Mouse (Mus musculus): Measurements from ENCODE around the gene Zfp36l1. TPM values are rescaled to one million over a fixed set of nuclear protein-coding genes. Genes with fewer than 3 reads are reported as not detected.

The Zfp36l1 gene
- total and polyA plus RNA-seq, 3 experiments = 65.0 to 79.4 (median 74.4) TPM

DNA sequence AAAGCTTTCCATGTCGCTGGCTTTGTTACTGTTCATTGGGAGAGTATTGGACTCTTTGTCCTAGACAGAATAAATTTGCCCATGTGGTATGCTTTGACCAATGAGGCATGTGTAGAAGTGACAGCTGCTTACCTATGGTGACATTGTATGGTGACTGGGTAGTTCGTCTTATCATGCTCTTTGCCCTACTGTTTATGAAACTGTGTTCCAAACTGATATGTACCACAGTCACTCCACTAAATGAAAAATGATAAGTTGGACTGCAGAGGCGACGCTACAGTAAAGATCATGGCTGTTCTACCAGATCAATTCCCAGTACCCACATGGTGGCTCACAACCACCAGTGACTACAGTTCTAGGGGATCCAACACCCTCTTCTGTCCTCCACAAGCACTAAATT, 24.7 kb downstream of the Zfp36l1 start:
- H3K4me3 ChIP-seq = no peak overlapping the region
- TF ChIP-seq CTCF (IDR thresholded peaks at IDR 0.05) (no peak), EP300 (IDR thresholded peaks at IDR 0.05; ENCODE audit: insufficient read depth, low read depth, low read length) (no peak), POLR2A (IDR thresholded peaks at IDR 0.05; ENCODE audit: insufficient read depth, low read depth, low read length) (no peak)
- H3K27ac ChIP-seq = peak overlapping the region; percentile 93
- peaks cover 4% of the 10 kb centered on the region; the same call in 1 of the 2 replicates for H3K36me3 ChIP-seq (ENCODE audit: control insufficient read depth, insufficient read depth, low read length)
- H3K9ac ChIP-seq (ENCODE audit: low read depth, low read length) = no peak overlapping the region
- intact Hi-C loops (cut with DNase I) = loop anchor here (10.0 kb wide), 1 partner anchor 63 kb away; no protein-coding TSS in a partner anchor
- no peaks in the 10 kb centered on the region for H3K27me3 ChIP-seq (ENCODE audit: control insufficient read depth, insufficient read depth, low read length)
- H3K4me1 ChIP-seq (ENCODE audit: control insufficient read depth, insufficient read depth, low read length) = peaks cover 35% of the 10 kb centered on the region
- WGBS = 85% methylated on average over 4 of the region's 4 CpGs
- no peaks in the 10 kb centered on the region for H3K79me2 ChIP-seq (replicated peaks; ENCODE audit: control insufficient read depth, insufficient read depth, low read length)
- no peak for DNase-seq

DNA sequence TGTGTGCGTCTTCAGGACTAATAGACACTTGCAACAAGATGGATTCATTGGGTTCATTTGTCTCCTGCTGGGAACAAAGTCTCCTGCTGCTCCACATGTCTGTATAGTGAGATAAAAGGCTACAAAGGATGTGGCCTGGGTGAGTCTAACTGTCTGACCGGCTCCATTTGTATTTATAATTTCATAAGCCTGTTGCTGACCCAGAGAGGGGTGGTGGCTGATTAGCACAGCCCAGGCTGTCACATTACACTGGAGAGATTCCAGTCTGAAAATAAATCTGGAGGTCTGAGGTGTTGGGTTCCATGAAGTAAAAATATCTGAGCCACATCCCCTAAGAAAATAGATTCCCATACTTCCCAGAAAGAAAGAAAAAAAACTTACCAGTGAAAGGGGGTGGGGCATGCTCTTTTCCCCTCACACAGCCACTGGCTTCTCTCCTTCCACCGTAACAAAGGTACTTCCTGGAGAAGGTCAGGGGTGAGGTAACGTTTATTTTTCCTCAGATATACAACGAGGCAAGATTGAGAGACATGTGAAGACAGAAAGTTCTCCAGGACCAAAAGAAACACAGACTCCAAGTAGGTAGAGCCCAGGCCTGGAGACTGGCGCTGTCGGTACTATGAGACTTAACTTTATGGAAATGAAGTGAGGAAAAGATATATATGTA, 28.2 kb downstream of the Zfp36l1 start:
- peaks cover 7% of the 10 kb centered on the region for H3K36me3 ChIP-seq (ENCODE audit: control insufficient read depth, insufficient read depth, low read length)
- DNase-seq = peak in 1 of 2 experiments; percentile 58
- H3K79me2 ChIP-seq (replicated peaks; ENCODE audit: control insufficient read depth, insufficient read depth, low read length) = no peaks in the 10 kb centered on the region
- H3K9ac ChIP-seq (ENCODE audit: low read depth, low read length) = no peak overlapping the region
- peaks cover 31% of the 10 kb centered on the region for H3K4me1 ChIP-seq (ENCODE audit: control insufficient read depth, insufficient read depth, low read length)
- peak overlapping the region; percentile 95 for H3K27ac ChIP-seq
- no peaks in the 10 kb centered on the region for H3K27me3 ChIP-seq (ENCODE audit: control insufficient read depth, insufficient read depth, low read length)
- intact Hi-C loops (cut with DNase I) = loop anchor here (10.0 kb wide), 1 partner anchor 60 kb away; no protein-coding TSS in a partner anchor
- no peak overlapping the region for H3K4me3 ChIP-seq
- TF ChIP-seq EP300 (IDR thresholded peaks at IDR 0.05; ENCODE audit: insufficient read depth, low read depth, low read length) = no peak
- TF ChIP-seq POLR2A (IDR thresholded peaks at IDR 0.05; ENCODE audit: insufficient read depth, low read depth, low read length) = no peak
- TF ChIP-seq CTCF (IDR thresholded peaks at IDR 0.05) = no peak
- WGBS = 20% methylated on average over 7 of the region's 7 CpGs

- H3K27me3 ChIP-seq (ENCODE audit: control insufficient read depth, insufficient read depth, low read length) = no peaks in the 10 kb centered on the region
- intact Hi-C loops (cut with DNase I) = loop anchor here (10.0 kb wide), 1 partner anchor 59 kb away; no protein-coding TSS in a partner anchor
- peaks cover 7% of the 10 kb centered on the region for H3K36me3 ChIP-seq (ENCODE audit: control insufficient read depth, insufficient read depth, low read length)
- TF ChIP-seq CTCF (IDR thresholded peaks at IDR 0.05) = no peak
- peak; percentile 89 for TF ChIP-seq EP300 (IDR thresholded peaks at IDR 0.05; ENCODE audit: insufficient read depth, low read depth, low read length)
- TF ChIP-seq POLR2A (IDR thresholded peaks at IDR 0.05; ENCODE audit: insufficient read depth, low read depth, low read length) = peak; percentile 74
- peak; percentile 84 to 90 for DNase-seq
- no peak overlapping the region for H3K9ac ChIP-seq (ENCODE audit: low read depth, low read length)
- H3K4me1 ChIP-seq (ENCODE audit: control insufficient read depth, insufficient read depth, low read length) = peaks cover 30% of the 10 kb centered on the region
- H3K79me2 ChIP-seq (replicated peaks; ENCODE audit: control insufficient read depth, insufficient read depth, low read length) = no peaks in the 10 kb centered on the region
- WGBS = 9% methylated on average over 3 of the region's 3 CpGs
- H3K4me3 ChIP-seq = no peak overlapping the region
- H3K27ac ChIP-seq = peak overlapping the region; percentile 95
Measured at GRCm38 (mm10) chr12:80083937-80084336, 28.9 kb downstream of the Zfp36l1 start.

GRCm38 (mm10) chr12:80083133-80083821, 29.5 kb downstream of the Zfp36l1 start:
- H3K36me3 ChIP-seq (ENCODE audit: control insufficient read depth, insufficient read depth, low read length) = peaks cover 7% of the 10 kb centered on the region
- intact Hi-C loops (cut with DNase I) = loop anchor here (10.0 kb wide), 1 partner anchor 58 kb away; no protein-coding TSS in a partner anchor
- DNase-seq = peak in 1 of 2 experiments; percentile 27
- H3K4me3 ChIP-seq = no peak overlapping the region
- WGBS = 38% methylated on average over 7 of the region's 7 CpGs
- no peak overlapping the region for H3K9ac ChIP-seq (ENCODE audit: low read depth, low read length)
- H3K27ac ChIP-seq = peak overlapping the region; percentile 95
- peak; percentile 27; the same call in 1 of the 2 replicates for TF ChIP-seq CTCF (IDR thresholded peaks at IDR 0.05)
- TF ChIP-seq POLR2A (IDR thresholded peaks at IDR 0.05; ENCODE audit: insufficient read depth, low read depth, low read length) = no peak
- 0 out of 2 replicates have a peak, but pooled peaks have one; percentile 4 for TF ChIP-seq EP300 (IDR thresholded peaks at IDR 0.05; ENCODE audit: insufficient read depth, low read depth, low read length)
- no peaks in the 10 kb centered on the region for H3K27me3 ChIP-seq (ENCODE audit: control insufficient read depth, insufficient read depth, low read length)
- H3K79me2 ChIP-seq (replicated peaks; ENCODE audit: control insufficient read depth, insufficient read depth, low read length) = no peaks in the 10 kb centered on the region
- H3K4me1 ChIP-seq (ENCODE audit: control insufficient read depth, insufficient read depth, low read length) = peaks cover 30% of the 10 kb centered on the region

DNA sequence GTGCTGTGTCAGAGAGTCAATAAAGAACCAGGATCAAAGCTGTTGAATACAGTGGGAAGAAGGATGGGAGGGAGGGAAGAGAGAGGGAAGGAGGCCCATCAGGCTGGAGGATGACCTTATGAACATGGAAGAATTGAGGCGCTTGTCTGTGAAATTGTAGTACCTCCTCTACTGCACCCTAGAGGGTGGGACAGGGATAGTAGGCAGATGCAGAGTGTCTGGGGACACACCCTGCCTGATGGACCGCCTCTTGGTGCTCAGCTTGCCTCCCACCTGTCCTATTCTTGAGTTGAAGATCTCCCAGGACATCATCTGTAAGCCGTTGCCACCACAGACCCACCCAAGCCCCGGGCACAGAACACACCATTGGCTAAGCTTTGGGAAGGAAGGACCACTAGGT, 30.1 kb downstream of the Zfp36l1 start:
- Histone ChIP-seq H3K27ac (peak overlapping the region; percentile 95), H3K4me3 (no peak overlapping the region), H3K9ac (ENCODE audit: low read depth, low read length) (no peak overlapping the region), H3K4me1 (ENCODE audit: control insufficient read depth, insufficient read depth, low read length) (peaks cover 27% of the 10 kb centered on the region), H3K27me3 (ENCODE audit: control insufficient read depth, insufficient read depth, low read length) (no peaks in the 10 kb centered on the region), H3K36me3 (ENCODE audit: control insufficient read depth, insufficient read depth, low read length) (peaks cover 7% of the 10 kb centered on the region), H3K79me2 (replicated peaks; ENCODE audit: control insufficient read depth, insufficient read depth, low read length) (no peaks in the 10 kb centered on the region)
- TF ChIP-seq EP300 (IDR thresholded peaks at IDR 0.05; ENCODE audit: insufficient read depth, low read depth, low read length) = 0 out of 2 replicates have a peak, but pooled peaks have one; percentile 3
- TF ChIP-seq CTCF (IDR thresholded peaks at IDR 0.05) = peak; percentile 45
- TF ChIP-seq POLR2A (IDR thresholded peaks at IDR 0.05; ENCODE audit: insufficient read depth, low read depth, low read length) = no peak
- WGBS = 73% methylated on average over 4 of the region's 4 CpGs
- no peak for DNase-seq
- intact Hi-C loops (cut with DNase I) = loop anchor here (1.0 to 10.0 kb wide), 2 partner anchors 17 to 58 kb away; no protein-coding TSS in a partner anchor

All from heart, adult 2 months (tissue).